Mouse (Mus musculus): Measurements from ENCODE around the gene Rgs5.

- TF ChIP-seq CTCF (IDR thresholded peaks at IDR 0.05; ENCODE audit: extremely low read depth, insufficient read length, insufficient replicate concordance, low read depth, low read length) (no peak), POLR2A (IDR thresholded peaks at IDR 0.05; ENCODE audit: low read depth, low read length) (no peak)
Observed at GRCm38 (mm10) chr1:169644884-169645653, 10.2 kb upstream of the Rgs5 start.

Measured in small intestine, adult 2 months (tissue).